Mouse (Mus musculus) CH12.LX (cell line): Measurements from ENCODE around the gene Tnp2. TPM values are rescaled to one million over a fixed set of nuclear protein-coding genes. Genes with fewer than 3 reads are reported as not detected.

Experiments
- DNase-seq: peaks from one replicate; pipeline ENCODE4 v3.0.0-alpha.2; 2013; ENCODE audit errors: extremely low read depth
- H3K27ac ChIP-seq: 2 replicates; pipeline ENCODE4 v1.5.1; 2012; ENCODE audit warnings: low read depth, mild to moderate bottlenecking, control low read depth, moderate library complexity; ENCODE audit not compliant: insufficient read depth
- H3K27me3 ChIP-seq: replicated peaks from 2 replicates; pipeline ENCODE3; 2012; ENCODE audit warnings: inconsistent platforms
- H3K36me3 ChIP-seq, 2 experiments: replicated peaks in 1 of 2; 2 replicates each; pipeline versions ENCODE3 to v1.6.1; 2012; ENCODE audit warnings: inconsistent platforms in 1 of 2, low read length in 1 of 2, mild to moderate bottlenecking in 1 of 2, mixed read lengths in 1 of 2, moderate library complexity in 1 of 2; ENCODE audit not compliant: control insufficient read depth in 1 of 2, insufficient read depth in 1 of 2
- H3K4me1 ChIP-seq, 2 experiments: 2 replicates each; pipeline ENCODE4 v1.6.1; 2012; ENCODE audit warnings: inconsistent platforms in 1 of 2, moderate library complexity in 1 of 2; ENCODE audit not compliant: insufficient read depth in 2 of 2, control insufficient read depth in 1 of 2
- H3K4me2 ChIP-seq: 2 replicates; pipeline ENCODE4 v1.6.1; 2012; ENCODE audit warnings: low read depth, mild to moderate bottlenecking, control low read depth; ENCODE audit not compliant: poor library complexity, insufficient read depth, severe bottlenecking
- H3K4me3 ChIP-seq, 3 experiments: fragments of 150-350 bp in 1 of 3; sonication (generic) in 1 of 3; replicated peaks in 1 of 3; 2 replicates each; pipeline versions ENCODE3 to v1.5.1; 2011 to 2012; ENCODE audit warnings: low read depth in 2 of 3, low read length in 2 of 3, mild to moderate bottlenecking in 2 of 3, moderate library complexity in 2 of 3, control low read depth in 1 of 3, improper control_type of control experiment in 1 of 3, inconsistent platforms in 1 of 3, mixed read lengths in 1 of 3; ENCODE audit not compliant: poor library complexity in 1 of 3
- H3K79me2 ChIP-seq: replicated peaks from 2 replicates; pipeline ENCODE4 v1.6.1; 2012; ENCODE audit warnings: mild to moderate bottlenecking, moderate library complexity; ENCODE audit not compliant: control insufficient read depth, poor library complexity, insufficient read depth, severe bottlenecking; ENCODE audit errors: extremely low read depth
- H3K9ac ChIP-seq: 2 replicates; pipeline ENCODE4 v1.6.1; 2012; ENCODE audit warnings: low read depth, mild to moderate bottlenecking, control low read depth, moderate library complexity; ENCODE audit not compliant: insufficient read depth
- H3K9me3 ChIP-seq: replicated peaks from 2 replicates; pipeline ENCODE3; 2012; ENCODE audit warnings: low read length, inconsistent platforms, mixed read lengths
- BHLHE40 ChIP-seq: IDR thresholded peaks from 2 replicates; pipeline ENCODE4 v1.6.1; 2011; ENCODE audit warnings: mild to moderate bottlenecking, low read depth, low read length, improper control_type of control experiment
- CTCF ChIP-seq, 2 experiments: IDR thresholded peaks in 1 of 2; conservative IDR thresholded peaks in 1 of 2; 2 replicates each; pipeline ENCODE4 v1.5.1; 2011 to 2012; ENCODE audit warnings: low read depth in 2 of 2, low read length in 2 of 2, improper control_type of control experiment in 1 of 2, inconsistent platforms in 1 of 2, mild to moderate bottlenecking in 1 of 2, moderate library complexity in 1 of 2
- E2F4 ChIP-seq: IDR thresholded peaks from 2 replicates; pipeline ENCODE4 v1.6.1; 2011; ENCODE audit warnings: low read depth, low read length, improper control_type of control experiment; ENCODE audit not compliant: insufficient replicate concordance
- ELF1 ChIP-seq: IDR thresholded peaks from 2 replicates; pipeline ENCODE4 v1.6.1; 2014; ENCODE audit warnings: low read depth, mild to moderate bottlenecking, inconsistent platforms, low read length, improper control_type of control experiment
- EP300 ChIP-seq: IDR thresholded peaks from 2 replicates; pipeline ENCODE4 v1.6.1; 2011; ENCODE audit warnings: low read length, improper control_type of control experiment
- ETS1 ChIP-seq: conservative IDR thresholded peaks from 2 replicates; pipeline ENCODE4 v1.6.1; 2012; ENCODE audit warnings: low read depth, mild to moderate bottlenecking, inconsistent platforms, low read length, improper control_type of control experiment, moderate library complexity
- GABPA ChIP-seq: IDR thresholded peaks from 2 replicates; pipeline ENCODE4 v1.6.1; 2012; ENCODE audit warnings: low read depth, low read length, improper control_type of control experiment, inconsistent platforms; ENCODE audit not compliant: insufficient replicate concordance
- HCFC1 ChIP-seq: IDR thresholded peaks from 2 replicates; pipeline ENCODE4 v1.6.1; 2012; ENCODE audit warnings: low read depth, mild to moderate bottlenecking, inconsistent platforms, low read length, improper control_type of control experiment
- IRF4 ChIP-seq: IDR thresholded peaks from 2 replicates; pipeline ENCODE4 v1.6.1; 2014; ENCODE audit warnings: low read depth, mild to moderate bottlenecking, inconsistent platforms, low read length, improper control_type of control experiment
- MAFK ChIP-seq: IDR thresholded peaks from 2 replicates; pipeline ENCODE4 v1.6.1; 2011; ENCODE audit warnings: low read length, improper control_type of control experiment; ENCODE audit not compliant: insufficient replicate concordance
- MAX ChIP-seq: IDR thresholded peaks from 2 replicates; pipeline ENCODE4 v1.6.1; 2011; ENCODE audit warnings: low read length, improper control_type of control experiment
- MEF2A ChIP-seq: IDR thresholded peaks from 2 replicates; pipeline ENCODE4 v1.6.1; 2014; ENCODE audit warnings: low read depth, mild to moderate bottlenecking, inconsistent platforms, low read length, improper control_type of control experiment, borderline replicate concordance
- MXI1 ChIP-seq: IDR thresholded peaks from 2 replicates; pipeline ENCODE4 v1.6.1; 2011; ENCODE audit warnings: mild to moderate bottlenecking, low read depth, low read length, improper control_type of control experiment
- PAX5 ChIP-seq: IDR thresholded peaks from 2 replicates; pipeline ENCODE4 v1.6.1; 2012; ENCODE audit warnings: low read length, inconsistent platforms, mixed read lengths
- POLR2A ChIP-seq: IDR thresholded peaks from 2 replicates; pipeline ENCODE4 v1.6.1; 2011; ENCODE audit warnings: low read depth, mild to moderate bottlenecking, improper control_type of control experiment, low read length
- RCOR1 ChIP-seq: conservative IDR thresholded peaks from 2 replicates; pipeline ENCODE4 v1.6.1; 2012; ENCODE audit warnings: low read depth, mild to moderate bottlenecking, inconsistent platforms, low read length, improper control_type of control experiment
- SIN3A ChIP-seq: IDR thresholded peaks from 2 replicates; pipeline ENCODE4 v1.6.1; 2012; ENCODE audit warnings: low read length, improper control_type of control experiment, inconsistent platforms
- TBP ChIP-seq: conservative IDR thresholded peaks from 2 replicates; pipeline ENCODE4 v1.6.1; 2011; ENCODE audit warnings: low read depth, low read length, improper control_type of control experiment
- TCF12 ChIP-seq: IDR thresholded peaks from 2 replicates; pipeline ENCODE4 v1.6.1; 2014; ENCODE audit warnings: low read depth, mild to moderate bottlenecking, inconsistent platforms, low read length, improper control_type of control experiment
- UBTF ChIP-seq: IDR thresholded peaks from 2 replicates; pipeline ENCODE4 v1.6.1; 2012; ENCODE audit warnings: low read depth, mild to moderate bottlenecking, inconsistent platforms, low read length, improper control_type of control experiment, moderate library complexity
- ZC3H11A ChIP-seq: IDR thresholded peaks from 2 replicates; pipeline ENCODE4 v1.6.1; 2012; ENCODE audit warnings: low read depth, mild to moderate bottlenecking, inconsistent platforms, low read length, improper control_type of control experiment
- ZKSCAN1 ChIP-seq: IDR thresholded peaks from 2 replicates; pipeline ENCODE4 v1.6.1; 2012; ENCODE audit warnings: low read depth, inconsistent platforms, low read length, improper control_type of control experiment, borderline replicate concordance
- dilution Hi-C: fragments of 300-500 bp; cut with MboI; formaldehyde crosslinking; loops from 2 replicates; pipeline ENCODE4 v1.14.3; 2020; ENCODE audit warnings: low sequenced_read_pairs; ENCODE audit not compliant: extremely low pct_unique_long_range_greater_than_20kb, extremely low pct_ligation_motif_present
- in situ Hi-C: fragments of 300-500 bp; cut with MboI; formaldehyde crosslinking; loops from 3 replicates; pipeline ENCODE4 v1.14.3; 2019; ENCODE audit warnings: low sequenced_read_pairs, low pct_ligation_motif_present, low pct_unique_long_range_greater_than_20kb, mixed read lengths
- polyA plus RNA-seq: library from polyadenylated mRNA; unstranded; fragments of >175 nt; gene quantifications from 2 replicates; pipeline ENCODE4 v1.2.1, GENCODE M21; 2012; ENCODE audit warnings: low read depth; ENCODE audit not compliant: insufficient read length
- total RNA-seq, 2 experiments: library from RNA; depleted of rRNA; stranded (reverse); fragments of 300-350 nt in 1 of 2; fragments of >200 nt in 1 of 2; gene quantifications; 2 replicates each; pipeline ENCODE4 v1.2.3; 2012 to 2014

Gene Tnp2
- total and polyA plus RNA-seq, 3 experiments: 0.25 to 0.43 TPM; not detected in 1

DNA sequence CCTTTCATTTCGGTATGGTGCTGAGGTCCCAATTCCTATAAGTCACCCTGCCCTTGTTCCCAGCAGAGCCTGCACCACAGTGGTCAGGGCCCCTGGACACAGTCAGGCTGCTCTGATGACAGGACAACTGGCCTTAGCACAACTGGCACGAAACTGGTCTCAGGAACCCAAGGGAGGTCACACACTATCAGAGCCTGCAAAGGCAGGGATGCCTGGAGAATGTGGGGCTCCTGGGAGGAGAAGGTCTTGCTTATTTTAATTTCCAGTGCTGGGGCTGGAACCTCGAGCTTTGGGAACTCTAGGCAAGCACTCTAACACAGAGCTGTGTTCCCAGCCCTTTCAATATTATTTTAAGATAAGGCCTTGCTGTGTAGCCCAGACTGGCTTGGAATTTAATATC, 31.5 kb upstream of the Tnp2 start:
- H3K27ac ChIP-seq: no peak overlapping the region
- H3K9ac ChIP-seq: no peak overlapping the region
- in situ Hi-C loops: no loop called here
- H3K4me3 ChIP-seq: no peak overlapping the region
- H3K4me2 ChIP-seq: no peak overlapping the region
- peaks cover 3% of the 10 kb centered on the region for H3K9me3 ChIP-seq
- H3K36me3 ChIP-seq: no peaks in the 10 kb centered on the region
- no peak for TF ChIP-seq ZKSCAN1
- TF ChIP-seq UBTF: no peak
- no peak for TF ChIP-seq RCOR1
- TF ChIP-seq IRF4: no peak
- TF ChIP-seq HCFC1: no peak
- no peak for TF ChIP-seq MXI1
- TF ChIP-seq EP300: no peak
- no peak for TF ChIP-seq MAX
- TF ChIP-seq POLR2A: no peak
- TF ChIP-seq ZC3H11A: no peak
- no peak for TF ChIP-seq E2F4
- TF ChIP-seq ELF1: no peak
- no peak for TF ChIP-seq TBP
- no peak for TF ChIP-seq PAX5
- TF ChIP-seq MAFK: no peak
- no peak for TF ChIP-seq GABPA
- dilution Hi-C loops: no loop called here
- peaks cover 4% of the 10 kb centered on the region for H3K27me3 ChIP-seq
- H3K4me1 ChIP-seq: peaks cover 23 to 40% of the 10 kb centered on the region in 2 experiments
- no peak for DNase-seq
- no peaks in the 10 kb centered on the region for H3K79me2 ChIP-seq

DNA sequence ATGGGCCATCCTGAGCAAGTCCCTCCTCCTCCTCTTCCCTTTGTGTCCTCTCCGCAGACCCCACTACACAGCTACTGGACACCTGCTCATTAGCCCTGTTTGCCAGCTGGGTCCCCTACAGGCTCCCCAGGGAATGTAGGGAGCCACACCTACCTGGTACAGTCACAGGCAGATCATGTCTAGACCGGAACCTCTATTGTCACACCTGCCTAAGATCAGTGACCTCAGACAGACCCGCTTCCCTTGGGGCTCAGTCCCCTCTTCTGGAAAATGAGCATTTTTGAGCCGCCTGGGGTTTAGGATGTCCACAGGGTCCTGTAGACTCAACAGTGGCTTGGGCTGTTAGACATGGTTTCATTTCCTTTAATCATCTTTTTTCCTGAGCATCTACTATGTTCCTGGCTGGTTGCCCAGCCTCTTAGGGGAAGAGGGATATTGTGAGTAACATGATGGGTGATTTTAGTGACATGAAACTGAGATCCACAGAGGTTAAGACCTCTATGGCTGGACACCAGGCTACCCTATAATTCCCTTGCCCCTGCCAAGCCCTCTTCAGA, 30.2 kb upstream of the Tnp2 start:
- H3K4me1 ChIP-seq: peaks cover 32 to 53% of the 10 kb centered on the region in 2 experiments
- in situ Hi-C loops: no loop called here
- no peaks in the 10 kb centered on the region for H3K79me2 ChIP-seq
- peaks cover 4% of the 10 kb centered on the region for H3K27me3 ChIP-seq
- H3K36me3 ChIP-seq: no peaks in the 10 kb centered on the region
- peak; percentile 71 for TF ChIP-seq TCF12
- TF ChIP-seq SIN3A: no peak
- TF ChIP-seq EP300: 0 out of 2 replicates have a peak, but pooled peaks have one; percentile 28
- TF ChIP-seq ELF1: 0 out of 2 replicates have a peak, but pooled peaks have one; percentile 14
- TF ChIP-seq ETS1: peak; percentile 68
- peak; percentile 32; the same call in 1 of the 2 replicates for TF ChIP-seq MEF2A
- TF ChIP-seq BHLHE40: peak; percentile 50
- no peak for TF ChIP-seq CTCF (conservative IDR thresholded peaks at IDR 0.05 in 1 of 2, IDR thresholded peaks at IDR 0.05 in 1 of 2; ENCODE audit: low read depth in 2 of 2, low read length in 2 of 2)
- no peak overlapping the region for H3K27ac ChIP-seq
- H3K4me3 ChIP-seq: no peak overlapping the region
- peak; percentile 56 for DNase-seq
- no peak overlapping the region for H3K9ac ChIP-seq
- H3K4me2 ChIP-seq: no peak overlapping the region
- H3K9me3 ChIP-seq: peaks cover 3% of the 10 kb centered on the region
- dilution Hi-C loops: no loop called here
